17 mouse cellular contexts compared by ENCODE assay signal in the genomic region with DNA sequence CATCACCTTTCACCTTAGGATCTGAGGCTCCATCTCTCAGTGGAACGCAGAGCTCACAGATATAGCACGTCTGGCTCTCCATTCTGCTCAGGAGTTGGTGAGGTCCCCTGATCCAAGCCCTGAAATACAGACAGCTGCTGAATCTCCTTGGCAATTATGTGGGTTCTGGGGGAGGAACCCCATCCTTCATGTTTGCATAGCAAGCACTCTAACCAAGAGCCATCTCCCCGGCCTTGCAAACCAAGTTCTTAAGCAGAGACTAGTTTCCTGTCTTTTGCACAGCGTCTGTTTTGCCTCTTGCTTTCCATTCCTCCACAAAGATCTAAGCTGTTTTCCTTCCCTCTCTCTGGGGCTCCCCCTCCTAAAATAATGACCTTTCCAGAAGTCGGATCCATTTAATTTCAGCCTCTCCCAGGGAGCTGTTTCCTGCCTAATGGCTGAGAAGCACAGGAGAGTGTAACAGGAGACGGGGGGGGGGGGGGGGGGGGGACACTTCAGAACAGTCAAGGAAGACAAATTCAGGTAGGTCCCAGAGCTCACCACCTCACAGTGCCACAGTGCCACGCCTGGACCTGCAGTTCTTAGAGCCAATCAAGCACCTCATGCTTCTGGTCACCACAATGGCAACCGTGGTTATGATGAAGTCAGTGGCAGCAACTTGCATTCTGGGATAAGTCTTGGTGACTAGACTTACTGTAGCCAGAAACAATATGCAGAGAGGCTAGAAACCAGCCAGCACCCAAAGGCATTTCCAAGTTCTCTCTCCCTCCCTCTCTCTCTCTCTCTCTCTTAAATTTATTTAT. TPM values are rescaled to one million over a fixed set of nuclear protein-coding genes. Genes with fewer than 3 reads are reported as not detected.
A peak's percentile ranks its signal among the peaks of the same experiment; 100 is the strongest.
DNase-seq lines count a peak whose midpoint lies in the region; ATAC-seq lines count a peak whose summit lies in the region.
"Had no signal": no experiment of that assay in that cellular context is flagged by ENCODE, and none has a peak within 500 bp of the region (broad histone marks: within the 10 kb centered on the region; RNA-seq: fewer than 3 reads in every experiment).

No protein-coding gene starts in this region.

- no peak overlapping the region for H3K9ac ChIP-seq in kidney, embryonic 16.5 days (replicated peaks; ENCODE audit: low read length)
- H3K9ac ChIP-seq: embryonic facial prominence, embryonic 13.5 days; liver, embryonic 13.5 days; midbrain, embryonic 12.5 days had no signal

- H3K36me3 ChIP-seq in kidney, embryonic 16.5 days (ENCODE audit: insufficient read depth, low read length): no peaks in the 10 kb centered on the region
- H3K36me3 ChIP-seq: embryonic facial prominence, embryonic 13.5 days; liver, embryonic 13.5 days had no signal

- ATAC-seq in kidney, embryonic 16.5 days (ENCODE audit: low FRiP score, low TSS enrichment): peak; percentile 49; the same call in 1 of the 2 replicates
- peak; percentile 44 for ATAC-seq in inflammation-experienced regulatory T-cells, adult 6 months
- ATAC-seq: hindbrain, embryonic 16.5 days had no signal

- H3K4me1 ChIP-seq in kidney, embryonic 16.5 days (ENCODE audit: insufficient read depth, low read length): peaks cover 2% of the 10 kb centered on the region; the same call in 1 of the 2 replicates
- H3K4me1 ChIP-seq: forebrain, embryonic 10.5 days; midbrain, embryonic 12.5 days had no signal

- no peaks in the 10 kb centered on the region for H3K27me3 ChIP-seq in kidney, embryonic 16.5 days (ENCODE audit: insufficient read depth, low read length)
- H3K27me3 ChIP-seq: CH12.LX; embryonic facial prominence, embryonic 13.5 days; liver, embryonic 13.5 days; midbrain, embryonic 12.5 days had no signal

- no peak for DNase-seq in kidney, postnatal 14 days
- peak; percentile 68 for DNase-seq in T-cell, adult 2 months (ENCODE audit: low spot score)
- peak; percentile 65 for DNase-seq in thymus, postnatal 0 days (ENCODE audit: low spot score)
- DNase-seq in adrenal gland, adult (ENCODE audit: inconsistent age in 2 of 2, low spot score in 1 of 2): no peak
- DNase-seq in lung, postnatal 25 days (ENCODE audit: low spot score): no peak
- no peak for DNase-seq in adrenal gland, postnatal 25 days
- DNase-seq: heart, postnatal 10 days; layer of hippocampus, postnatal 36 days; liver, embryonic 13.5 days; lung, postnatal 10 days had no signal

- H3K4me3 ChIP-seq in kidney, embryonic 16.5 days (ENCODE audit: low read length): no peak overlapping the region
- H3K4me3 ChIP-seq: embryonic facial prominence, embryonic 13.5 days; forebrain, embryonic 10.5 days; liver, embryonic 13.5 days; midbrain, embryonic 12.5 days had no signal

- H3K27ac ChIP-seq in kidney, embryonic 16.5 days (ENCODE audit: low read length): no peak overlapping the region
- H3K27ac ChIP-seq: embryonic facial prominence, embryonic 13.5 days; forebrain, embryonic 10.5 days; liver, embryonic 13.5 days; midbrain, embryonic 12.5 days had no signal

- no peak overlapping the region for H3K4me2 ChIP-seq in kidney, embryonic 16.5 days (replicated peaks; ENCODE audit: low read depth, low read length)
- H3K4me2 ChIP-seq: embryonic facial prominence, embryonic 13.5 days; liver, embryonic 13.5 days; midbrain, embryonic 12.5 days had no signal

- no peaks in the 10 kb centered on the region for H3K9me3 ChIP-seq in kidney, embryonic 16.5 days (ENCODE audit: low read length)
- H3K9me3 ChIP-seq: embryonic facial prominence, embryonic 13.5 days; liver, embryonic 13.5 days; midbrain, embryonic 12.5 days had no signal

- WGBS in kidney, embryonic 16.5 days: 24% methylated on average over 8 of the region's 8 CpGs

RNA-seq across cellular contexts. Expression of a gene that starts 18.0 kb away (rescaled TPM):
- 4.2 and 4.5 TPM in 2 replicates for polyA plus RNA-seq in kidney, embryonic 16.5 days (2015; fragmentation: Nextera tagmentation; extraction: Ambion mirVana)
- polyA plus RNA-seq in inflammation-experienced regulatory T-cells, adult 6 months (2017; shearing (Covaris generic)): 10 to 100 TPM in 2 of 3 experiments, 1 to 10 TPM in 1; 1.3 to 14.6 (median 12.7) TPM
- 8.1 and 10.0 TPM in 2 replicates for polyA plus RNA-seq in thymus, postnatal 0 days (2015; fragmentation: Nextera tagmentation; extraction: Ambion mirVana)
- 1.2 and 1.5 TPM in 2 replicates for total RNA-seq in adrenal gland, postnatal 25 days (2021)

Comparison
In these comparisons a context has a peak if more than half of its experiments do, and no peak if none do; other contexts are left out.
1. DNase-seq: peak in T-cell, adult 2 months (single experiment) and thymus, postnatal 0 days (single experiment); none in kidney, postnatal 14 days (single experiment), adrenal gland, adult (0 of 2), lung, postnatal 25 days (single experiment) and adrenal gland, postnatal 25 days (single experiment).